Mouse (Mus musculus) lung, embryonic 16.5 days (tissue): ENCODE data around the gene Cdk5r2. TPM values are rescaled to one million over a fixed set of nuclear protein-coding genes. Genes with fewer than 3 reads are reported as not detected.

ENCODE experiments used
- ATAC-seq: fragments of 200-750 bp; cut with Nextera tagmentation; 2 replicates; pipeline ENCODE4 v1.8.0; 2017; ENCODE audit warnings: low read depth, mild to moderate bottlenecking, moderate library complexity
- H3K27ac ChIP-seq: fragments of 300-500 bp; sonication (generic); 2 replicates; pipeline ENCODE4 v1.5.1; 2014; ENCODE audit warnings: mild to moderate bottlenecking, control low read depth, low read length
- H3K27me3 ChIP-seq: fragments of 300-500 bp; sonication (generic); 2 replicates; pipeline ENCODE4 v1.6.1; 2014; ENCODE audit warnings: low read depth, low read length, mixed read lengths; ENCODE audit not compliant: control insufficient read depth, insufficient read depth
- H3K36me3 ChIP-seq: fragments of 300-500 bp; sonication (generic); 2 replicates; pipeline ENCODE4 v1.6.1; 2014; ENCODE audit warnings: low read length; ENCODE audit not compliant: control insufficient read depth, insufficient read depth
- H3K4me1 ChIP-seq: fragments of 300-500 bp; sonication (generic); replicated peaks from 2 replicates; pipeline ENCODE4 v1.6.1; 2014; ENCODE audit warnings: low read length, mixed read lengths; ENCODE audit not compliant: control insufficient read depth, insufficient read depth
- H3K4me2 ChIP-seq: fragments of 300-500 bp; sonication (generic); 2 replicates; pipeline ENCODE4 v1.6.1; 2014; ENCODE audit warnings: low read depth, low read length, control low read depth
- H3K4me3 ChIP-seq: fragments of 300-500 bp; sonication (generic); 2 replicates; pipeline ENCODE4 v1.5.1; 2014; ENCODE audit warnings: mild to moderate bottlenecking, low read length, control low read depth
- H3K9ac ChIP-seq: fragments of 300-500 bp; sonication (generic); 2 replicates; pipeline ENCODE4 v1.6.1; 2014; ENCODE audit warnings: low read length, control low read depth
- H3K9me3 ChIP-seq: fragments of 300-500 bp; sonication (generic); 2 replicates; pipeline ENCODE4 v1.6.1; 2016; ENCODE audit warnings: low read length; ENCODE audit not compliant: control insufficient read depth
- WGBS: fragments of 180-500 bp; shearing (Covaris S2); extraction: QIAGEN DNeasy Blood & Tissue Kit; methylation state at CpG from one replicate; pipeline ENCODE4 v1.1.7; 2014; 5-methylcytosine and 5-hydroxymethylcytosine counted together
- microRNA counts: library from miRNA; unstranded; fragments of <30 nt; microRNA quantifications from one replicate; lab custom pipeline; 2016
- microRNA-seq: library from miRNA; unstranded; fragments of <30 nt; microRNA quantifications from one replicate; pipeline ENCODE4, GENCODE M21; 2016
- polyA plus RNA-seq: library from polyadenylated mRNA; unstranded; fragments of >200 nt; fragmentation: Nextera tagmentation; extraction: Ambion mirVana; gene quantifications from 2 replicates; pipeline ENCODE4 v1.2.1, GENCODE M21; 2015

Gene Cdk5r2
- polyA plus RNA-seq, 1 experiment from 2014 or later, result not detected

GRCm38 (mm10) chr1:74897976-74898375, 43.2 kb downstream of the Cdk5r2 start:
- no peak overlapping the region for H3K27ac ChIP-seq
- no peak overlapping the region for H3K9ac ChIP-seq
- no peak overlapping the region for H3K4me3 ChIP-seq
- H3K27me3 ChIP-seq, result peaks cover 69% of the 10 kb centered on the region
- no peak for ATAC-seq
- no peaks in the 10 kb centered on the region for H3K9me3 ChIP-seq
- 0 out of 2 replicates have a peak, but pooled peaks cover 3% of the 10 kb centered on the region for H3K4me1 ChIP-seq
- H3K36me3 ChIP-seq, result no peaks in the 10 kb centered on the region
- no peak overlapping the region for H3K4me2 ChIP-seq
- 1% methylated on average over 7 of the region's 7 CpGs for WGBS

GRCm38 (mm10) chr1:74898656-74899431, 44.1 kb downstream of the Cdk5r2 start:
- H3K4me3 ChIP-seq, result no peak overlapping the region
- H3K36me3 ChIP-seq, result no peaks in the 10 kb centered on the region
- 0 out of 2 replicates have a peak, but pooled peaks cover 3% of the 10 kb centered on the region for H3K4me1 ChIP-seq
- H3K9me3 ChIP-seq, result no peaks in the 10 kb centered on the region
- H3K27me3 ChIP-seq, result peaks cover 61% of the 10 kb centered on the region
- no peak overlapping the region for H3K27ac ChIP-seq
- ATAC-seq, result no peak
- no peak overlapping the region for H3K4me2 ChIP-seq
- 8% methylated on average over 7 of the region's 10 CpGs for WGBS
- no peak overlapping the region for H3K9ac ChIP-seq

- Histone ChIP-seq H3K4me2 (peak overlapping the region; percentile 65), H3K9ac (peak overlapping the region; percentile 48; the same call in 1 of the 2 replicates), H3K9me3 (no peaks in the 10 kb centered on the region), H3K27me3 (peaks cover 50% of the 10 kb centered on the region), H3K27ac (peak overlapping the region; percentile 33; the same call in 1 of the 2 replicates), H3K4me1 (0 out of 2 replicates have a peak, but pooled peaks cover 3% of the 10 kb centered on the region), H3K4me3 (peak overlapping the region; percentile 40), H3K36me3 (no peaks in the 10 kb centered on the region)
- peak; percentile 87 for ATAC-seq
- 0% methylated on average over 39 of the region's 66 CpGs for WGBS
These were observed 45.9 kb downstream of the Cdk5r2 start for GRCm38 (mm10) chr1:74900341-74901285.

- H3K27me3 ChIP-seq, result peaks cover 46% of the 10 kb centered on the region
- 14% methylated on average over 3 of the region's 3 CpGs for WGBS
These were observed 47.0 kb downstream of the Cdk5r2 start for GRCm38 (mm10) chr1:74901686-74902085.

GRCm38 (mm10) chr1:74902191-74902590, 47.5 kb downstream of the Cdk5r2 start:
- Histone ChIP-seq H3K9me3 (no peaks in the 10 kb centered on the region), H3K9ac (no peak overlapping the region), H3K27me3 (peaks cover 44% of the 10 kb centered on the region), H3K27ac (no peak overlapping the region), H3K4me1 (0 out of 2 replicates have a peak, but pooled peaks cover 3% of the 10 kb centered on the region), H3K4me3 (no peak overlapping the region), H3K36me3 (no peaks in the 10 kb centered on the region), H3K4me2 (no peak overlapping the region)
- 17% methylated on average over 6 of the region's 6 CpGs for WGBS
- ATAC-seq, result no peak

More at GRCm38 (mm10) chr1:74901686-74902085, 47.0 kb downstream of the Cdk5r2 start:
- Histone ChIP-seq H3K36me3 (no peaks in the 10 kb centered on the region), H3K9ac (no peak overlapping the region), H3K27ac (no peak overlapping the region), H3K4me3 (no peak overlapping the region), H3K4me2 (no peak overlapping the region), H3K9me3 (no peaks in the 10 kb centered on the region), H3K4me1 (0 out of 2 replicates have a peak, but pooled peaks cover 3% of the 10 kb centered on the region)
- no peak for ATAC-seq

MicroRNAs encoded within 50 kb of the gene (microRNA counts, 519-probe panel; counts per million panel counts)
- 3,520 counts per million, percentile 70 among the panel's probes with 10 or more counts for microRNA mmu-miR-375 (lab: Ali Mortazavi, UCI)

Small RNA genes within 50 kb of the gene (microRNA-seq; reads per million reads assigned to microRNA genes)
- 3,293 reads per million, percentile 86 among the genes with 10 or more reads in this experiment for gene Mir375

Other genes starting within 250 kb of the Cdk5r2 start
- 15.8 and 16.5 TPM in 2 replicates for gene Ttll4, start 193.2 kb upstream of the Cdk5r2 start, polyA plus RNA-seq
- 2.6 and 4.4 TPM in 2 replicates for gene Cyp27a1, start 141.4 kb upstream of the Cdk5r2 start, polyA plus RNA-seq
- 0.67 and 1.7 TPM in 2 replicates for gene Prkag3, start 105.7 kb upstream of the Cdk5r2 start, polyA plus RNA-seq
- 0.29 and 0.68 TPM in 2 replicates for gene Wnt6, start 83.0 kb upstream of the Cdk5r2 start, polyA plus RNA-seq
- gene Wnt10a, start 63.4 kb upstream of the Cdk5r2 start, polyA plus RNA-seq, result 0.10 and 0.11 TPM in 2 replicates
- gene Fev, start 30.5 kb downstream of the Cdk5r2 start, polyA plus RNA-seq, result not detected in 2 replicates
- not detected in 2 replicates for gene Cryba2, start 38.2 kb downstream of the Cdk5r2 start, polyA plus RNA-seq
- gene Cfap65, start 80.7 kb downstream of the Cdk5r2 start, polyA plus RNA-seq, result 2.7 and 2.9 TPM in 2 replicates
- 0.18 and 0.21 TPM in 2 replicates for gene Ihh, start 96.7 kb downstream of the Cdk5r2 start, polyA plus RNA-seq